Comparison of ENCODE assay signal across 28 mouse cellular contexts in genomic region chr2:38045286-38045685, GRCm38 (mm10).
"Had no signal": no experiment of that assay in that cellular context is flagged by ENCODE, and none has a peak within 500 bp of the region (broad histone marks: within the 10 kb centered on the region; RNA-seq: fewer than 3 reads in every experiment).

No protein-coding gene starts in this region.

- H3K4me2 ChIP-seq: embryonic facial prominence, embryonic 12.5 days; embryonic facial prominence, embryonic 13.5 days; embryonic facial prominence, embryonic 15.5 days; forebrain, embryonic 12.5 days; forebrain, embryonic 13.5 days; forebrain, embryonic 15.5 days had no signal

- DNase-seq: cerebellum, adult 2 months; cerebellum, adult 8-10 months; cerebellum, adult 9-10 months; cerebellum, adult 9-11 months; cerebellum, postnatal 10 days; cerebellum, postnatal 14 days; cerebellum, postnatal 25 days; cerebellum, postnatal 36 days; embryo, embryonic 11 days; forebrain, postnatal 0 days; gastrocnemius, adult 2 months; gastrocnemius, postnatal 10 days; gastrocnemius, postnatal 14 days; gastrocnemius, postnatal 25 days; gastrocnemius, postnatal 36 days; heart, adult 18-20 months; heart, adult 2 months had no signal

- H3K36me3 ChIP-seq: embryonic facial prominence, embryonic 10.5 days; embryonic facial prominence, embryonic 12.5 days; embryonic facial prominence, embryonic 13.5 days; embryonic facial prominence, embryonic 15.5 days; forebrain, embryonic 10.5 days; forebrain, embryonic 12.5 days; forebrain, embryonic 15.5 days had no signal

- ATAC-seq: forebrain, embryonic 13.5 days; forebrain, embryonic 14.5 days; forebrain, embryonic 15.5 days; forebrain, embryonic 16.5 days; forebrain, postnatal 0 days had no signal

- H3K27me3 ChIP-seq: embryonic facial prominence, embryonic 12.5 days; embryonic facial prominence, embryonic 13.5 days; embryonic facial prominence, embryonic 15.5 days; forebrain, embryonic 12.5 days; forebrain, embryonic 13.5 days; forebrain, embryonic 15.5 days had no signal

- H3K9ac ChIP-seq: embryonic facial prominence, embryonic 12.5 days; embryonic facial prominence, embryonic 13.5 days; embryonic facial prominence, embryonic 15.5 days; forebrain, embryonic 12.5 days; forebrain, embryonic 13.5 days; forebrain, embryonic 15.5 days; forebrain, postnatal 0 days had no signal

- H3K4me3 ChIP-seq: embryonic facial prominence, embryonic 10.5 days; embryonic facial prominence, embryonic 12.5 days; embryonic facial prominence, embryonic 13.5 days; embryonic facial prominence, embryonic 15.5 days; erythroblast, embryonic 14.5 days; forebrain, embryonic 10.5 days; forebrain, embryonic 12.5 days; forebrain, embryonic 13.5 days; forebrain, embryonic 15.5 days; gastrocnemius, adult 2 months; heart, adult 2 months had no signal

- H3K4me1 ChIP-seq: embryonic facial prominence, embryonic 12.5 days; embryonic facial prominence, embryonic 15.5 days; forebrain, embryonic 12.5 days; forebrain, embryonic 15.5 days had no signal

- H3K9me3 ChIP-seq: embryonic facial prominence, embryonic 10.5 days; embryonic facial prominence, embryonic 12.5 days; embryonic facial prominence, embryonic 13.5 days; embryonic facial prominence, embryonic 15.5 days; forebrain, embryonic 10.5 days; forebrain, embryonic 12.5 days; forebrain, embryonic 13.5 days; forebrain, embryonic 15.5 days had no signal

- H3K27ac ChIP-seq: embryonic facial prominence, embryonic 10.5 days; embryonic facial prominence, embryonic 12.5 days; embryonic facial prominence, embryonic 13.5 days; embryonic facial prominence, embryonic 15.5 days; forebrain, embryonic 10.5 days; forebrain, embryonic 12.5 days; forebrain, embryonic 13.5 days; forebrain, embryonic 15.5 days; gastrocnemius, adult 2 months; heart, adult 2 months had no signal
